16 mouse cellular contexts compared by ENCODE assay signal in the genomic region with DNA sequence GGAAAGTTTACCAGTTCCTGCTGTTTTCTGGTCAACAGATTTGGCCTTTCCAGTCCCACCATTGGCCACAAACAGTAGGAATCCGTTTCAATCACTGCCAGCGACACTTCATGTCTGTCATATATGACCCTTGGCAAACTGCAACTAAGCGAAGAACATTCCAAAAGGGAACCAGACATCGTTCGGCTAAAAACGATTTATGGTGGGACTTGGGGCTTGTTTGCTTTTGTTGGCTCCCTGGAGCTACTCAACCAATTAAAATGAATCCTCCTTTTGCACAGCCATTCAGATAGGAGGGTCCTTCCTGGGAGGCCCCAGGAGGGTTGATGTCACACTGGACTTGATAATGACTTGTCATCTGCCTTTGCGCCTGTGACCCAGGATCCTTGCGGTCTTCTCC.
A peak's percentile ranks its signal among the peaks of the same experiment; 100 is the strongest.
DNase-seq lines count a peak whose midpoint lies in the region; ATAC-seq lines count a peak whose summit lies in the region.
"Had no signal": no experiment of that assay in that cellular context is flagged by ENCODE, and none has a peak within 500 bp of the region (broad histone marks: within the 10 kb centered on the region; RNA-seq: fewer than 3 reads in every experiment).

No protein-coding gene starts in this region.

- DNase-seq in embryo, embryonic 11 days = peak; percentile 18
- DNase-seq in kidney, adult 11 months = peak; percentile 5
- peak; percentile 28 for DNase-seq in kidney, postnatal 10 days
- DNase-seq in lung, postnatal 10 days = peak; percentile 61
- no peak for DNase-seq in cerebellum, adult 9-11 months
- no peak for DNase-seq in thymus, postnatal 4 days
- DNase-seq: adrenal gland, postnatal 36 days; B cell, adult 2 months; cerebellum, adult 2 months; liver, postnatal 0 days had no signal

- H3K27ac ChIP-seq in forebrain, embryonic 15.5 days (replicated peaks) = no peak overlapping the region
- no peak overlapping the region for H3K27ac ChIP-seq in forebrain, embryonic 12.5 days
- H3K27ac ChIP-seq: hindbrain, embryonic 12.5 days; stomach, postnatal 0 days had no signal

- WGBS in forebrain, embryonic 15.5 days = 84% methylated on average over 8 of the region's 8 CpGs
- 81% methylated on average over 8 of the region's 8 CpGs for WGBS in forebrain, embryonic 12.5 days

- H3K36me3 ChIP-seq in forebrain, embryonic 15.5 days = no peaks in the 10 kb centered on the region
- no peaks in the 10 kb centered on the region for H3K36me3 ChIP-seq in forebrain, embryonic 12.5 days (replicated peaks)
- H3K36me3 ChIP-seq: hindbrain, embryonic 12.5 days had no signal

- H3K4me3 ChIP-seq in forebrain, embryonic 15.5 days = no peak overlapping the region
- no peak overlapping the region for H3K4me3 ChIP-seq in forebrain, embryonic 12.5 days (replicated peaks)
- H3K4me3 ChIP-seq: hindbrain, embryonic 12.5 days had no signal

- H3K4me1 ChIP-seq in forebrain, embryonic 15.5 days = no peaks in the 10 kb centered on the region
- H3K4me1 ChIP-seq in forebrain, embryonic 12.5 days = no peaks in the 10 kb centered on the region
- H3K4me1 ChIP-seq: hindbrain, embryonic 12.5 days had no signal

- no peaks in the 10 kb centered on the region for H3K9me3 ChIP-seq in forebrain, embryonic 15.5 days
- H3K9me3 ChIP-seq in forebrain, embryonic 12.5 days = no peaks in the 10 kb centered on the region
- H3K9me3 ChIP-seq: hindbrain, embryonic 12.5 days had no signal

- no peak overlapping the region for H3K9ac ChIP-seq in forebrain, embryonic 15.5 days (replicated peaks)
- H3K9ac ChIP-seq in forebrain, embryonic 12.5 days = no peak overlapping the region
- H3K9ac ChIP-seq: hindbrain, embryonic 12.5 days; liver, postnatal 0 days had no signal

- no peak for ATAC-seq in forebrain, embryonic 15.5 days (replicated peaks)
- ATAC-seq in forebrain, embryonic 12.5 days (ENCODE audit: low FRiP score) = no peak
- ATAC-seq: inflammation-experienced regulatory T-cells, adult 6 months; liver, postnatal 0 days had no signal

- no peaks in the 10 kb centered on the region for H3K27me3 ChIP-seq in forebrain, embryonic 15.5 days
- H3K27me3 ChIP-seq in forebrain, embryonic 12.5 days = no peaks in the 10 kb centered on the region
- H3K27me3 ChIP-seq: hindbrain, embryonic 12.5 days had no signal

- no peak overlapping the region for H3K4me2 ChIP-seq in forebrain, embryonic 15.5 days (replicated peaks)
- no peak overlapping the region for H3K4me2 ChIP-seq in forebrain, embryonic 12.5 days
- H3K4me2 ChIP-seq: hindbrain, embryonic 12.5 days; midbrain, embryonic 11.5 days had no signal

Comparison
In these comparisons a context has a peak if more than half of its experiments do, and no peak if none do; other contexts are left out.
1. DNase-seq: peak in embryo, embryonic 11 days (single experiment), kidney, adult 11 months (single experiment), kidney, postnatal 10 days (single experiment) and lung, postnatal 10 days (single experiment); none in cerebellum, adult 9-11 months (single experiment) and thymus, postnatal 4 days (single experiment).